Mouse (Mus musculus) heart, embryonic 16.5 days (tissue): ENCODE results near the gene Zfp865. TPM values are rescaled to one million over a fixed set of nuclear protein-coding genes. Genes with fewer than 3 reads are reported as not detected.

Experiments
- ATAC-seq: fragments of 200-750 bp; cut with Nextera tagmentation; replicated peaks from 2 replicates; pipeline ENCODE4 v1.8.0; 2017; ENCODE audit warnings: moderate number of reproducible peaks; ENCODE audit not compliant: insufficient read depth, low FRiP score; ENCODE audit errors: extremely low read depth
- H3K27ac ChIP-seq: fragments of 300-500 bp; sonication (generic); 2 replicates; pipeline ENCODE4 v1.5.1; 2014; ENCODE audit warnings: mild to moderate bottlenecking, low read length, control low read depth, moderate library complexity
- H3K27me3 ChIP-seq: fragments of 300-500 bp; sonication (generic); 2 replicates; pipeline ENCODE4 v1.6.1; 2014; ENCODE audit warnings: low read length, mixed read lengths; ENCODE audit not compliant: control insufficient read depth, insufficient read depth
- H3K36me3 ChIP-seq: fragments of 300-500 bp; sonication (generic); 2 replicates; pipeline ENCODE4 v1.6.1; 2014; ENCODE audit not compliant: control insufficient read depth, insufficient read depth
- H3K4me1 ChIP-seq: fragments of 300-500 bp; sonication (generic); 2 replicates; pipeline ENCODE4 v1.6.1; 2014; ENCODE audit warnings: low read length, mixed read lengths; ENCODE audit not compliant: control insufficient read depth, insufficient read depth
- H3K4me2 ChIP-seq: fragments of 300-500 bp; sonication (generic); 2 replicates; pipeline ENCODE4 v1.6.1; 2014; ENCODE audit warnings: low read depth, mild to moderate bottlenecking, control low read depth, low read length
- H3K4me3 ChIP-seq: fragments of 300-500 bp; sonication (generic); 2 replicates; pipeline ENCODE4 v1.5.1; 2014; ENCODE audit warnings: mild to moderate bottlenecking, control low read depth, low read length
- H3K9ac ChIP-seq: fragments of 300-500 bp; sonication (generic); 2 replicates; pipeline ENCODE4 v1.6.1; 2014; ENCODE audit warnings: low read length, control low read depth
- H3K9me3 ChIP-seq: fragments of 300-500 bp; sonication (generic); replicated peaks from 2 replicates; pipeline ENCODE4 v1.6.1; 2016; ENCODE audit warnings: low read length; ENCODE audit not compliant: control insufficient read depth
- WGBS: fragments of 180-500 bp; shearing (Covaris S2); extraction: QIAGEN DNeasy Blood & Tissue Kit; methylation state at CpG from one replicate; pipeline ENCODE4 v1.1.7; 2014; 5-methylcytosine and 5-hydroxymethylcytosine counted together
- polyA plus RNA-seq: library from polyadenylated mRNA; unstranded; fragments of >200 nt; fragmentation: Nextera tagmentation; extraction: Ambion mirVana; gene quantifications from 2 replicates; pipeline ENCODE4 v1.2.1, GENCODE M21; 2015

Zfp865 gene
- polyA plus RNA-seq, 1 experiment from 2014 or later: 3.9 TPM

- peak within 1 kb of the TSS; percentile 87 for H3K27ac ChIP-seq
- peak within 1 kb of the TSS; percentile 97 for H3K9ac ChIP-seq
- ATAC-seq: peak; percentile 97
- no peaks in the 10 kb centered on the region for H3K27me3 ChIP-seq
- peaks cover 40% of the 10 kb centered on the region for H3K36me3 ChIP-seq
- H3K4me2 ChIP-seq: peak within 1 kb of the TSS; percentile 81
- under 1% methylated on average over 81 of the region's 81 CpGs for WGBS
- peak within 1 kb of the TSS; percentile 87 for H3K4me3 ChIP-seq
- H3K4me1 ChIP-seq: peaks cover 18% of the 10 kb centered on the region
- H3K9me3 ChIP-seq: no peaks in the 10 kb centered on the region
These were observed 60.0 kb downstream of the Zfp865 start, which contains the start of gene Epn1 for GRCm38 (mm10) chr7:5080010-5080751. Epn1 (plus strand) TSS chr7:5080235.

- peak overlapping the region; percentile 87 for H3K4me3 ChIP-seq
- H3K4me2 ChIP-seq: peak overlapping the region; percentile 81
- peak overlapping the region; percentile 87 for H3K27ac ChIP-seq
- H3K9ac ChIP-seq: peak overlapping the region; percentile 97
- peaks cover 18% of the 10 kb centered on the region for H3K4me1 ChIP-seq
- H3K27me3 ChIP-seq: no peaks in the 10 kb centered on the region
- peaks cover 38% of the 10 kb centered on the region for H3K36me3 ChIP-seq
- 10% methylated on average over 6 of the region's 6 CpGs for WGBS
- H3K9me3 ChIP-seq: no peaks in the 10 kb centered on the region
- no peak for ATAC-seq
These were observed 60.6 kb downstream of the Zfp865 start for GRCm38 (mm10) chr7:5080815-5081214.

GRCm38 (mm10) chr7:5081241-5081640, 61.1 kb downstream of the Zfp865 start:
- H3K9me3 ChIP-seq: no peaks in the 10 kb centered on the region
- H3K27ac ChIP-seq: no peak overlapping the region
- ATAC-seq: no peak
- H3K27me3 ChIP-seq: no peaks in the 10 kb centered on the region
- WGBS: 46% methylated on average over 6 of the region's 6 CpGs
- H3K36me3 ChIP-seq: peaks cover 34% of the 10 kb centered on the region
- H3K4me1 ChIP-seq: peaks cover 18% of the 10 kb centered on the region
- H3K4me3 ChIP-seq: peak overlapping the region; percentile 87
- peak overlapping the region; percentile 97 for H3K9ac ChIP-seq
- H3K4me2 ChIP-seq: peak overlapping the region; percentile 81

- H3K4me3 ChIP-seq: no peak overlapping the region
- peaks cover 27% of the 10 kb centered on the region for H3K36me3 ChIP-seq
- no peaks in the 10 kb centered on the region for H3K9me3 ChIP-seq
- H3K4me2 ChIP-seq: peak overlapping the region; percentile 81; the same call in 1 of the 2 replicates
- H3K27ac ChIP-seq: no peak overlapping the region
- no peak for ATAC-seq
- peaks cover 18% of the 10 kb centered on the region for H3K4me1 ChIP-seq
- WGBS: 95% methylated on average over 2 of the region's 2 CpGs
- no peak overlapping the region for H3K9ac ChIP-seq
- H3K27me3 ChIP-seq: no peaks in the 10 kb centered on the region
These were observed 61.8 kb downstream of the Zfp865 start for GRCm38 (mm10) chr7:5081939-5082338.

- H3K27me3 ChIP-seq: no peaks in the 10 kb centered on the region
- H3K36me3 ChIP-seq: peaks cover 18% of the 10 kb centered on the region
- no peak overlapping the region for H3K4me3 ChIP-seq
- ATAC-seq: no peak
- peaks cover 18% of the 10 kb centered on the region for H3K4me1 ChIP-seq
- H3K4me2 ChIP-seq: no peak overlapping the region
- 88% methylated on average over 18 of the region's 18 CpGs for WGBS
- no peak overlapping the region for H3K27ac ChIP-seq
- no peak overlapping the region for H3K9ac ChIP-seq
- no peaks in the 10 kb centered on the region for H3K9me3 ChIP-seq
These were observed 63.3 kb downstream of the Zfp865 start for GRCm38 (mm10) chr7:5083325-5084105.

GRCm38 (mm10) chr7:5085512-5085911, 65.3 kb downstream of the Zfp865 start:
- ATAC-seq: no peak
- Histone ChIP-seq H3K36me3 (peaks cover 24% of the 10 kb centered on the region), H3K4me3 (no peak overlapping the region), H3K4me2 (no peak overlapping the region), H3K9ac (no peak overlapping the region), H3K9me3 (no peaks in the 10 kb centered on the region), H3K27ac (no peak overlapping the region), H3K27me3 (no peaks in the 10 kb centered on the region), H3K4me1 (peaks cover 18% of the 10 kb centered on the region)
- WGBS: 73% methylated on average over 1 of the region's 1 CpGs

Other genes starting within 250 kb of the Zfp865 start
- gene Fam71e2, start 249.1 kb upstream of the Zfp865 start, polyA plus RNA-seq: not detected in 2 replicates
- 0.11 and 0.20 TPM in 2 replicates for gene Il11, start 237.5 kb upstream of the Zfp865 start, polyA plus RNA-seq
- not detected in 2 replicates for gene Tmem190, start 237.4 kb upstream of the Zfp865 start, polyA plus RNA-seq
- gene Tmem238, start 230.7 kb upstream of the Zfp865 start, polyA plus RNA-seq: 5.8 and 6.7 TPM in 2 replicates
- 191 and 205 TPM in 2 replicates for gene Rpl28, start 227.5 kb upstream of the Zfp865 start, polyA plus RNA-seq
- gene Ube2s, start 207.8 kb upstream of the Zfp865 start, polyA plus RNA-seq: 338 and 342 TPM in 2 replicates
- gene Shisa7, start 175.7 kb upstream of the Zfp865 start, polyA plus RNA-seq: 0.05 and 0.07 TPM in 2 replicates
- 5.6 and 6.3 TPM in 2 replicates for gene Isoc2b, start 150.1 kb upstream of the Zfp865 start, polyA plus RNA-seq
- gene Isoc2a, start 143.2 kb upstream of the Zfp865 start, polyA plus RNA-seq: 2.0 and 2.1 TPM in 2 replicates
- gene Gm36210, start 113.9 kb upstream of the Zfp865 start, polyA plus RNA-seq: 0.11 TPM in 1 of 2 replicates, not detected in the other
- 2.2 and 2.5 TPM in 2 replicates for gene Zfp628, start 105.2 kb upstream of the Zfp865 start, polyA plus RNA-seq
- 3.9 and 4.6 TPM in 2 replicates for gene Nat14, start 98.3 kb upstream of the Zfp865 start, polyA plus RNA-seq
- 2.6 and 2.7 TPM in 2 replicates for gene Ssc5d, start 94.6 kb upstream of the Zfp865 start, polyA plus RNA-seq
- gene Sbk2, start 56.0 kb upstream of the Zfp865 start, polyA plus RNA-seq: 5.9 and 10.4 TPM in 2 replicates
- gene Sbk3, start 49.2 kb upstream of the Zfp865 start, polyA plus RNA-seq: 0.72 and 0.84 TPM in 2 replicates
- 25.8 and 31.3 TPM in 2 replicates for gene Zfp579, start 24.2 kb upstream of the Zfp865 start, polyA plus RNA-seq
- 14.1 and 15.1 TPM in 2 replicates for gene Zfp524, start 6.0 kb upstream of the Zfp865 start, polyA plus RNA-seq
- 25.6 and 26.2 TPM in 2 replicates for gene Fiz1, start 5.7 kb upstream of the Zfp865 start, polyA plus RNA-seq
- gene Gm44973, start 4.9 kb upstream of the Zfp865 start, polyA plus RNA-seq: 0.95 TPM in 1 of 2 replicates, not detected in the other
- gene Ccdc106, start 177 bp downstream of the Zfp865 start, polyA plus RNA-seq: 1.5 and 2.3 TPM in 2 replicates
- gene 4632433K11Rik, start 13.7 kb downstream of the Zfp865 start, polyA plus RNA-seq: not detected in 2 replicates
- 6.3 and 6.8 TPM in 2 replicates for gene Zfp784, start 18.1 kb downstream of the Zfp865 start, polyA plus RNA-seq
- gene Zfp580, start 31.2 kb downstream of the Zfp865 start, polyA plus RNA-seq: 14.9 and 15.2 TPM in 2 replicates
- 72.8 and 75.3 TPM in 2 replicates for gene U2af2, start 41.8 kb downstream of the Zfp865 start, polyA plus RNA-seq
- gene Epn1, start 59.9 kb downstream of the Zfp865 start, polyA plus RNA-seq: 55.8 and 56.9 TPM in 2 replicates
- not detected in 2 replicates for gene Rfpl4, start 96.6 kb downstream of the Zfp865 start, polyA plus RNA-seq
- 1.8 and 2.7 TPM in 2 replicates for gene Rasl2-9, start 105.6 kb downstream of the Zfp865 start, polyA plus RNA-seq
- 0.01 TPM in 1 of 2 replicates, not detected in the other for gene Vmn1r55, start 129.3 kb downstream of the Zfp865 start, polyA plus RNA-seq
- not detected in 2 replicates for gene Vmn1r56, start 176.4 kb downstream of the Zfp865 start, polyA plus RNA-seq
- gene Vmn1r57, start 198.1 kb downstream of the Zfp865 start, polyA plus RNA-seq: not detected in 2 replicates